Mouse (Mus musculus) stomach, embryonic 16.5 days (tissue): ENCODE data around the gene Wdtc1. TPM values are rescaled to one million over a fixed set of nuclear protein-coding genes. Genes with fewer than 3 reads are reported as not detected.

Source experiments
- ATAC-seq: fragments of 200-750 bp; cut with Nextera tagmentation; 2 replicates; pipeline ENCODE4 v1.8.0; 2017; ENCODE audit warnings: moderate number of reproducible peaks, moderate TSS enrichment; ENCODE audit not compliant: insufficient read depth, low FRiP score
- H3K27ac ChIP-seq: fragments of 300-500 bp; sonication (generic); 2 replicates; pipeline ENCODE4 v1.5.1; 2014; ENCODE audit warnings: low read length
- H3K27me3 ChIP-seq: fragments of 300-500 bp; sonication (generic); 2 replicates; pipeline ENCODE4 v1.6.1; 2014; ENCODE audit warnings: low read length, control low read depth, mixed read lengths; ENCODE audit not compliant: control insufficient read depth, insufficient read depth
- H3K36me3 ChIP-seq: fragments of 300-500 bp; sonication (generic); 2 replicates; pipeline ENCODE4 v1.6.1; 2014; ENCODE audit warnings: low read length; ENCODE audit not compliant: control insufficient read depth, insufficient read depth
- H3K4me1 ChIP-seq: fragments of 300-500 bp; sonication (generic); 2 replicates; pipeline ENCODE4 v1.6.1; 2014; ENCODE audit warnings: low read length, control low read depth, mixed read lengths; ENCODE audit not compliant: control insufficient read depth, insufficient read depth
- H3K4me2 ChIP-seq: fragments of 300-500 bp; sonication (generic); 2 replicates; pipeline ENCODE4 v1.6.1; 2014; ENCODE audit warnings: low read depth, low read length, mixed read lengths
- H3K4me3 ChIP-seq: fragments of 300-500 bp; sonication (generic); replicated peaks from 2 replicates; pipeline ENCODE4 v1.5.1; 2014; ENCODE audit warnings: mild to moderate bottlenecking, low read length
- H3K9ac ChIP-seq: fragments of 300-500 bp; sonication (generic); 2 replicates; pipeline ENCODE4 v1.6.1; 2014; ENCODE audit warnings: low read length
- H3K9me3 ChIP-seq: fragments of 300-500 bp; sonication (generic); replicated peaks from 2 replicates; pipeline ENCODE4 v1.6.1; 2016; ENCODE audit warnings: low read length, control low read depth; ENCODE audit not compliant: control insufficient read depth
- WGBS: fragments of 180-500 bp; shearing (Covaris S2); extraction: QIAGEN DNeasy Blood & Tissue Kit; methylation state at CpG from one replicate; pipeline ENCODE4 v1.1.7; 2014; 5-methylcytosine and 5-hydroxymethylcytosine counted together
- polyA plus RNA-seq: library from polyadenylated mRNA; unstranded; fragments of >200 nt; fragmentation: Nextera tagmentation; extraction: Ambion mirVana; gene quantifications from 2 replicates; pipeline ENCODE4 v1.2.1, GENCODE M21; 2015

Wdtc1 gene
- polyA plus RNA-seq, 1 experiment from 2014 or later = 14.8 TPM

DNA sequence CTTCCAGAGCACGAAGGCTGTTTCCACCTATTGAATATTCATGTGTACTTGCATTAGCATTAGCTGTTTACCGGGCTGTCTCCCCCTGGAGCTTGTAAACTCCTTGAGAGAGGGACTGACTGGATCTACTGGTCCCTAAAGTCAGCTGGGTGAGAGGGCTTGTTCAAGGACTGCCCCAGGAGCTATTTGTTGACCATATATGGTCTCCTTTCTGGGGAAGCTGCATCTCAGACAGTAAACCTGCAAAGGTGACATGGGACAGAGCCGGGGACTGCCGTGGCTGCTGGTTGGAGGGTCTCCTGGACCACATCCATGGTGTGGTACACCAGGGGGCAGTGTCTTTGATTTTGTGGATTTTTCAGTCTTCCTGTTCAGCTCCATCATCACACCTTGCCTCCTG lies 70.6 kb downstream of the Wdtc1 start:
- no peak for ATAC-seq
- Histone ChIP-seq H3K4me2 (no peak overlapping the region), H3K36me3 (no peaks in the 10 kb centered on the region), H3K27me3 (no peaks in the 10 kb centered on the region), H3K4me1 (peaks cover 20% of the 10 kb centered on the region), H3K4me3 (no peak overlapping the region), H3K9me3 (no peaks in the 10 kb centered on the region), H3K27ac (peak overlapping the region; percentile 35), H3K9ac (no peak overlapping the region)
- 27% methylated on average over 4 of the region's 4 CpGs for WGBS

DNA sequence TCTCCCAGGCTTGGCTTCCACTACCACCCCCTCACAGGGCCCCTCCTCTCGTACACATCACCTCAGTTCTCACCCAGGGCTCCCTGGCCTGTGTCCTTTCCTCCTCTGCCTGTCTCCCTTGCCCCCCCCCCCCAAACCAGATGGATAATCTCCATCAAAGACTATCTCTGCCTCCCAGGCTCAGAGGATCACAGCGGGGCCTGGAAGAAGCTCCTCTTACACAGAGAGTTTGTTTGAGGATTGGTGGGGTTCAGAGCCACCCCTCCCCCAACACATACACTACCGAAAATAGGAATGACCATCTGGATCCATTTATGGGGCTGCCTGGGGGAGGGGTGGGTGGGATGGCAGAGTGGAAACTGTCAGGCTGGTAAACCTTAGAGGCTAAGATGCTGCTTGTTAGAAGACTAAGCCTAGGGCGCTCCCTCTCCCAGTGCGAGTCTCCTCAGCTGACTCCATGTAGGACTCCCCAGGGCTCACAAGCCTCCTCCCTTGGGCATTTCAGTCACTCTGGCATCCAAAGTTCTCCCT lies 71.3 kb downstream of the Wdtc1 start:
- Histone ChIP-seq H3K27ac (peak overlapping the region; percentile 35), H3K27me3 (no peaks in the 10 kb centered on the region), H3K36me3 (no peaks in the 10 kb centered on the region), H3K4me2 (no peak overlapping the region), H3K4me1 (peaks cover 20% of the 10 kb centered on the region), H3K9me3 (no peaks in the 10 kb centered on the region), H3K9ac (peak overlapping the region; percentile 52), H3K4me3 (no peak overlapping the region)
- WGBS = 20% methylated on average over 5 of the region's 5 CpGs
- peak; percentile 12; the same call in 1 of the 2 replicates for ATAC-seq

DNA sequence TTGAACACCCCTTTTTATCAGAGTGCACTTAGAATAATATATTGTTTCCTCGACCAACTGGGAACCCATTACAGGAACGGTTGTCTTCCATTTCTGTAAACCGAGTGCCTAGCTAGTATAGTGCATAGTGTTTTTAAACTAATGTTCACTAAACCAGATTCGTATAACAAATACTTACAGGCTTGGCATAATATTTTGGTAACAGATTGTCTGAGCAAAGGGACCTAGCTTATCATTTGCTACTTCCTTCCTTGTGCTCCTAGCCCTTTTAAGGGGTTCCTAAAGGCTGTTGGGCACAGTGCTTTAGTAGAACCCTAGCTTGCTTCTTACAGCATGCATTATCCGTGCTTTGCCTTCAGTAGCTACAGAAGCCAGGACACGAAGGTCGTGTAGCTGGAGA lies 71.8 kb downstream of the Wdtc1 start:
- Histone ChIP-seq H3K27ac (peak overlapping the region; percentile 35; the same call in 1 of the 2 replicates), H3K9me3 (no peaks in the 10 kb centered on the region), H3K4me2 (no peak overlapping the region), H3K4me1 (peaks cover 23% of the 10 kb centered on the region), H3K9ac (peak overlapping the region; percentile 52), H3K4me3 (no peak overlapping the region), H3K27me3 (no peaks in the 10 kb centered on the region), H3K36me3 (no peaks in the 10 kb centered on the region)
- WGBS = 31% methylated on average over 7 of the region's 7 CpGs
- ATAC-seq = no peak

DNA sequence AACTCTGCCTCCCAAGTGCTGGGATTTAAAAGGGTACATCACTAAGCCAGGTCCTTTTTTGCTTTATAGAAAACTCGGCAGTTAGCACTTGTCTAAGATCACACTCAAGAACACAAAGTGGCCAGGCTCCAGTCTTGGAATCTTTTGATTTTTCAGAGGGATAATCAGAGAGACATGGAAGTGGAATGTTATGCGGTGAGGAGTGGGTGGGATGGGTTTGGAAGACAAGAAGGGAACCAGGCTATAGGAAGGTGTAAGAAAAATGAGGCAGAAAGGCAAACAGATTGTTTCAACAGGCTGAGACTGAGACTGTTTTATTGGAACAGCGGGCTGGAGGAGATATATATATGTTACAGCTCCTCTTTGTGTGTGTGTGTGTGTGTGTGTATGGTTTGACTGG lies 74.8 kb downstream of the Wdtc1 start:
- no peaks in the 10 kb centered on the region for H3K27me3 ChIP-seq
- H3K4me2 ChIP-seq = peak overlapping the region; percentile 77; the same call in 1 of the 2 replicates
- peak overlapping the region; percentile 91; the same call in 1 of the 2 replicates for H3K27ac ChIP-seq
- no peak overlapping the region for H3K4me3 ChIP-seq
- H3K9ac ChIP-seq = peak overlapping the region; percentile 87
- ATAC-seq = no peak
- H3K9me3 ChIP-seq = no peaks in the 10 kb centered on the region
- H3K36me3 ChIP-seq = no peaks in the 10 kb centered on the region
- WGBS = 84% methylated on average over 3 of the region's 3 CpGs
- peaks cover 30% of the 10 kb centered on the region for H3K4me1 ChIP-seq

- Histone ChIP-seq H3K4me3 (peak overlapping the region; percentile 72), H3K27ac (peak overlapping the region; percentile 91), H3K36me3 (no peaks in the 10 kb centered on the region), H3K9me3 (no peaks in the 10 kb centered on the region), H3K9ac (peak overlapping the region; percentile 87), H3K4me1 (peaks cover 30% of the 10 kb centered on the region), H3K4me2 (peak overlapping the region; percentile 77), H3K27me3 (no peaks in the 10 kb centered on the region)
- WGBS = 19% methylated on average over 6 of the region's 6 CpGs
- ATAC-seq = no peak
Measured at GRCm38 (mm10) chr4:133278067-133278466, 75.2 kb downstream of the Wdtc1 start.

- Histone ChIP-seq H3K36me3 (no peaks in the 10 kb centered on the region), H3K4me1 (peaks cover 25% of the 10 kb centered on the region), H3K9ac (peak within 1 kb of the TSS; percentile 87), H3K4me2 (peak within 1 kb of the TSS; percentile 77), H3K4me3 (peak within 1 kb of the TSS; percentile 72), H3K9me3 (no peaks in the 10 kb centered on the region), H3K27ac (peak within 1 kb of the TSS; percentile 91), H3K27me3 (no peaks in the 10 kb centered on the region)
- peak; percentile 95 for ATAC-seq
- WGBS = under 1% methylated on average over 73 of the region's 73 CpGs
Measured at GRCm38 (mm10) chr4:133277104-133278026, 75.9 kb downstream of the Wdtc1 start, which contains the start of gene Tmem222. TSS of gene Tmem222 (minus strand) at chr4:133277792.

DNA sequence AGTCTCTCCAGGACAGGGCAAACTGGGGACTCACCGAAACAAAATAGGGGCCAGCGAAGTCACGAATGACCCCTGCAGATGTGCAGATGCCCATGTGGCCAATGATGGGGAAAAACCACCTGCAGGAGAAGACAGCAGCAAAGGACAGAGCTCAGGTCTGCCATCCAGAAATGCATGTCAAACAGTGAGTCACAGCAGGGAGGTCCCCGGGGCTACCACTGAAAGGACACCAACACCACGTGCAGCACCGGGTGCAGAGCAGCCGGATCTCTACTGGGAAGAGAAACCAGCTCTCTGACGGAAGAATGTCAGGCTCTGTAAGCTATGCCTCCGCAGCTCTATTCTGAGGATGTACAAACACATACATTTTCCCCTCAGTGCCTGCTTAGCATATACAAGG lies 82.4 kb downstream of the Wdtc1 start:
- Histone ChIP-seq H3K27ac (no peak overlapping the region), H3K4me1 (0 out of 2 replicates have a peak, but pooled peaks cover under 1% of the 10 kb centered on the region), H3K36me3 (peaks cover 21% of the 10 kb centered on the region; the same call in 1 of the 2 replicates), H3K4me2 (no peak overlapping the region), H3K4me3 (no peak overlapping the region), H3K27me3 (no peaks in the 10 kb centered on the region), H3K9ac (no peak overlapping the region), H3K9me3 (no peaks in the 10 kb centered on the region)
- 81% methylated on average over 9 of the region's 9 CpGs for WGBS
- ATAC-seq = no peak

DNA sequence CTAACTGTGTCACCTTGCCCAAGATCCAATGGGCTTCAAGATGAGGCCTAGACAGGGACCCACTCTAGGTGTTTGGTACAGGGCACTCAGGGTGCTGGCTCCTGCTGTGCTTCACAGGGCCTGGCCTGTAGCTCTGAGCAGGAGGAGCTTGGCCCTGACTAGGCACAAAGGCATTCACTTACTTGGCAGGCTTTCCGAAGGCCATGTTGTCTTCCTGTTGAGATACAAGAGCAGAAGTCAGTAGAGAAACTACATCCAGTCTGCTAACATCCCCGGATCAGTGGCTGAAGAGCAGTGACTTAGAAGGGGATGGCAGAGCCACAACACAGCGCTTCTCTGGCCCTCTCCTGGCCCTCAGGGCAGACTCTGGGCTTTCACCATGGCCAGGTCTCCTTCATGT lies 83.7 kb downstream of the Wdtc1 start:
- 84% methylated on average over 3 of the region's 3 CpGs for WGBS
- Histone ChIP-seq H3K4me3 (no peak overlapping the region), H3K4me1 (no peaks in the 10 kb centered on the region), H3K9me3 (no peaks in the 10 kb centered on the region), H3K27ac (no peak overlapping the region), H3K27me3 (no peaks in the 10 kb centered on the region), H3K4me2 (no peak overlapping the region), H3K36me3 (peaks cover 30% of the 10 kb centered on the region), H3K9ac (no peak overlapping the region)
- no peak for ATAC-seq

DNA sequence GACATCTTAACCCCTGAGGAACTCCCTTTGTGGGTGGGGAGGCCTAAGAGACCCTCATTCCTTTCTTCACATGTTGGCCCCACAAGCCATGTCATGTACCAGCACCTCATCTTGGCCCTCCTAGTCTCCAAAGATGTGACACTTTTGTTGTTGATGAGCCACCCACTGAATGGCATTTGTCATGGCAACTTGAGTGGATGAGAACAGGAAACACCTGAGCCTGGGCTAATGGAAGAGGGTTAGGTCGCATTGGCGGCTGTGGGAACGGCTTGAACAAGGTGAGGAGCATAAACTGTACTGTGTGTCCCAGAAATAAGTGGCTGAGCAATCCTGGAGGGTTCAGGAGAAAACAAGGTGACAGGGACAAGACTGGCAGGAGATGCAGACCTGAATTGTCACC lies 84.3 kb downstream of the Wdtc1 start:
- H3K9me3 ChIP-seq = no peaks in the 10 kb centered on the region
- no peak for ATAC-seq
- WGBS = 92% methylated on average over 3 of the region's 3 CpGs
- H3K36me3 ChIP-seq = peaks cover 31% of the 10 kb centered on the region
- H3K4me3 ChIP-seq = no peak overlapping the region
- H3K4me2 ChIP-seq = no peak overlapping the region
- no peaks in the 10 kb centered on the region for H3K27me3 ChIP-seq
- H3K27ac ChIP-seq = no peak overlapping the region
- no peak overlapping the region for H3K9ac ChIP-seq
- H3K4me1 ChIP-seq = no peaks in the 10 kb centered on the region
